Mouse (Mus musculus) left cerebral cortex, postnatal 25 days (tissue): Measurements from ENCODE around the gene Ric3. TPM values are rescaled to one million over a fixed set of nuclear protein-coding genes. Genes with fewer than 3 reads are reported as not detected.

Experiments
- DNase-seq, 2 experiments: peaks; one replicate each; pipeline ENCODE4 v3.0.0; 2022; ENCODE audit warnings: low spot score in 2 of 2, mixed read lengths in 1 of 2
- intact Hi-C: fragments of 180-260 bp; cut with DNase I; formaldehyde crosslinking; loops from one replicate; pipeline ENCODE4 v1.15.1; 2025
- total RNA-seq, 2 experiments: library from RNA; stranded (reverse); gene quantifications; 2 replicates each; pipeline ENCODE4 v1.2.3; 2021

Ric3 gene
- total RNA-seq, 2 experiments from 2014 or later = 62.4 to 66.4 TPM

DNA sequence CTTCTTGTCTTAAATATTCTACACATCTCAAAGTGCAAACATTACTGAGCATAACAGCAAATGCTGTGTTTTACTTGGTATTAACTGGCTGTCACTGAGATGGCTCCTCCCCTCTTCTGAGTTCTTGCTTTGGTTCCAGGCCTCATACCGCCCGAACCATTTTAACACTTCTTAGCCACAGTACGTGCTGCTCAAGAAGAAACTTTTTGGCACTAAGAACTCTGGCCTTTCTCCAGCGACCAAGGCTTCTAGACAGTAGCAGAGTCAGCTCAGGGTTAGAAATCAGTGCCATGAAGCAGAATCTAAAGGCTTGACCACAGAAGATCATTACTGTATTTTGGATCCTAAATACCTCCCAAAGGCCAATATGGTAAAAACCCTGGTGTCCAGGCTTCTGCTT lies 13.5 kb downstream of the Ric3 start:
- DNase-seq = no peak
- intact Hi-C loops = no loop called here

DNA sequence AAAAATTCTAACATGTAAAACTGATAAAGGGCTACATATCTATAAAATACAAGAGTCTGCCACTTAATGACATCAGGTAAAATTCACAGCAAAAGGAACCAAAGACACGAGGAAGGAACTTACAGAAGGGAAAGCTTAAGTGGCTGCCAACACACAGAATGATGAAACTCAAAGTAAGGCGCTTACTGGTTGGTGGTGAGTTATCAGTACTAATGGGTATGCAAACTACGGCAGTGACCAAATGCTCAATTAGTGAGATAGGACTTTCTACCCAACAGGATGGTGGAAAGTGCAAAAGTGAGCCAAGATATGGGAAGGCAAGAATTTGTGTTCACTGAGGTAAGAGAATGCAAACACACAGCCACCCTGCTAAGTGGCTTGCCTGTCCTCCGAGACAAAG lies 23.6 kb downstream of the Ric3 start:
- intact Hi-C loops = no loop called here

DNA sequence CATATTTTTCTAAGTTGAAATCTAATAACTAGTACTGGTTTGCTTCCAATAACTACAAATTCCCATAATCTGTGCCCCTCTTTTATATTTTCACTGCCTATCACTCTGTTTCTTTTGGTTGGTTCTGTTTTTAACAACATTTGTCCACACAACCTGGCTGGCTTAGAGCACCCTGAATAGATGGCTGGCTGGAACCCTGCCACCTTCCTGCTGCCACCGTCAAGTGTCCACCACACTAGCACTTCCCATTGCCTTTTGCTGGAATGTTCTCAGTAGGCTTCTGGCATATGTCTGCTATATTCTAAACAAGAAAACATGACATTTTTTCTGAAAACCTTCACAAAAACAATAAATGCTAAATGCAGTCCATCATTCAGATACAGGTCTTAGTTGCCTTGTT lies 32.3 kb downstream of the Ric3 start:
- intact Hi-C loops = no loop called here
- no peak for DNase-seq

More for the DNA sequence above, 23.6 kb downstream of the Ric3 start:
- no peak for DNase-seq

DNA sequence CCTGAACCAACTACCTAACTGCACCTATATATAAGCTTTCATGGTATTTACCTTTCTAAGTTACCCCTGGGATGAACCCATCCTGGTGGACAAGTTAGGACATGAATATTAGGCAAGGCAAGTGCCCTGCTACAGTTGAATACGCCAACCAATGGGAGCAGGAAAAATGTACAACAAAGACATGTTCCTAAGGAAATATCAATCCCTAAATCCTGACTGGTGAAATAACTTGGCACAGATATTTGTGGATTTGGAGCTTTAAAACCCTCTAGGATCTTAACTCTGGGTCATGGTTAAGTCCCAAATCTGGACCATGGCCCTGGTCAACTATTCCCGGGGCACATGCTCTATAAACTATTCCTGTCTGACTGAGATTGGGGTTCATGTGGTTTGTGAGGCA lies 37.3 kb downstream of the Ric3 start:
- DNase-seq = no peak
- intact Hi-C loops = no loop called here

DNA sequence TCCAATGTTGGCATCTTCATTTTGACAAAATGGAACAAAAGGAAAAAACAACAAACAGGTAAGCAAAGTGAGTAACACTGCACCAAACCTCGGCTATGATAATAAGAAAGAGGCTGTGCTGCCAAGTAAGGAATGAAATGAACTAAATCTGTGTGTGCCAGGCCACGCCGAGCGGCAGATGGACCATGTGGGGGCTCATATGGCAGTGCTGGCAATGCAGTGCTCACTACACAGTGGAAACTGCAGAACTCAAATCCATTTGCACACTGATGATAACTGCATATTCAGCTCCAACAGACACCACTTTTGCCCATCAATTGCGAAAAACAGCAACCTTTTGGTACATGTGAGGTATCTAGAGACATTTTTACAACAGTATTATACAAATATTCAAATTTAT lies 43.7 kb downstream of the Ric3 start:
- intact Hi-C loops = loop anchor here (10.0 kb wide), 1 partner anchor 385 kb away; no protein-coding TSS in a partner anchor
- peak; percentile 62 to 76 for DNase-seq

DNA sequence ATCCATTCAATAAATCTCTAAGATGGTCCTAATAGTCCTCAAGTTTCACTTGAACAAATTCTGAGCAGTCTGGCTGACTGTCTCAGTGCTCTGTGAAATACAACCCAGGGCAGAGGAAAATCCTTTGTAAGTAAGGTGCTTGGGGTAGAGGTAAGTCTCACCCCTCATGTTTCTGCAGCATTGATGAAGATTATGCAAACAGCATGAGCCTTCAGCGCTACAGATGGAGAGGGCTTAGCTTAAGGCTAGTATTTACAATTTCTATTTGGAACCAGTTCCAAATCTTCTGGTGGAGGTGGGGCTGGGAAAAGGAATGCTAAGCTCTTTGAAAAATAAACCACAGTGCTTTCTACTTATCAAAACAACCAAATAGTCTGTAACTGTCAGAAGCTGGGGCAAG lies 44.1 kb downstream of the Ric3 start:
- no peak for DNase-seq
- intact Hi-C loops = loop anchor here (10.0 kb wide), 1 partner anchor 386 kb away; no protein-coding TSS in a partner anchor

DNA sequence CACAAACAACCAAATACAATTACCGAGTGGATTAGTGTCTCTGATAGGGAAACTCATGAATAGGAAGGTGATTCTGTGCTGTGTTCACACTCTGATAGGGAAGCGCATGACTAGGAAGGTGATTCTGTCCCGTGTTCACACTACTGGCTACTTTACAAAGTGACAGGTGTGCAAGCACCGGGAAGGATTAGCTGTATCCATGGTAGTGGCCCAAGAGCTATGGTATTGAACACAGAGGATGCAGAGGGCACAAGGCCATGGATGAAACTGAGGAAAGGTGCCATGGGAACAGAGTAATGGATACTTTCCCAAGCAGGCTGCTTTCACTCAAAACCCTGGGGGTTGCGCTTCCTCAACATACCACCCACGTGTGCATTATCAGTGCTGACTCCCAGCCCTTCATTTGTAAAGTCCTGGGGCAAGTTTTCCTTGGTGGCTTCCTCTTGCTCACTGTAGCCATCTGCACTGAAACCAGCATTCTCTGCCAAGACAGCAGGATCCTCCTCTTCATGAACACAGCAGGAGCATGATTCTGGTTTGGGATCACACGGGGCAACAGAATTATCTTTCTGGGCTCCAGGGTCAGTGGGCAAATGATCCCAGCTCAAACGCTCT lies 44.9 kb downstream of the Ric3 start:
- intact Hi-C loops = loop anchor here (10.0 kb wide), 1 partner anchor 387 kb away; no protein-coding TSS in a partner anchor
- peak in 1 of 2 experiments; percentile 2 for DNase-seq

DNA sequence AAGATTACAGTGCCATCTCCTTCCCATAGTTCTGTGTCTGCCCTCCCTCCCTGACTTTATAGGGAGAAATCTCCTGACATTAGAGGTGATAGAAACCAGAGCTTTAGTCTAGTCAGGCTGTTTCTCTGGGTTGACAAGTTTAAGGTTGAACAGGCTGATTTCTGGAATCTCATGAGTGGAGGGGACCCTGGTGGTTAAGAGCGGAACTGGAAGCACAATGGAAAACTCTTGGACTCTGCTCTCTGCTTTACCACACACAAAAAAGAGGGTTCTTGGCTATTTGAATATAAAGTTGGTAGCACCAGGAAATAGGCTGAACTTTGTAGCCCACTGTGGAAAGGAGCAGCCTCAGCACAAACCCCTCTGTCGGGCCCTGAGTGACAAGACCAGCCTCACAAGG lies 51.1 kb downstream of the Ric3 start:
- DNase-seq = no peak
- intact Hi-C loops = loop anchor here (10.0 kb wide), 1 partner anchor 393 kb away; no protein-coding TSS in a partner anchor

DNA sequence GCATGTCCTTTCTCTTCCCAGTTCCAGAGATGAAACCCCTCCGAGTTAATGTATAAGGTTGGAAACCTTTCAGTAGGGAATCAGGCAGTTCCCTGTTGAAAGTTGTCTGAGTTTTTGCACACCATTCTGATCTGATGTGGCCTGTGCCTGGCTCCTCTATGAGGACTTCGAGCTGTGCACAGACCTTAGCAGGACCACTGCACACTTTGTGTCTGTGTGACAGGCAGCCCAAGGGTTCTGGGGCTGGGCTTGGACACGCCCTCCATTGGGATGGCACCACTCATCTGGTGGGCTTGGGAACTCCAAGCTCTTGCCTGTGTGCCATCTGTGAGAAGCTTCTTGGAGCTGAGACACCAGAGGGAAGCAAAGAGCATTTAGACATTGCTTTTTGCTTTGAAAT lies 51.8 kb downstream of the Ric3 start:
- no peak for DNase-seq
- intact Hi-C loops = loop anchor here (10.0 kb wide), 1 partner anchor 393 kb away; no protein-coding TSS in a partner anchor

DNA sequence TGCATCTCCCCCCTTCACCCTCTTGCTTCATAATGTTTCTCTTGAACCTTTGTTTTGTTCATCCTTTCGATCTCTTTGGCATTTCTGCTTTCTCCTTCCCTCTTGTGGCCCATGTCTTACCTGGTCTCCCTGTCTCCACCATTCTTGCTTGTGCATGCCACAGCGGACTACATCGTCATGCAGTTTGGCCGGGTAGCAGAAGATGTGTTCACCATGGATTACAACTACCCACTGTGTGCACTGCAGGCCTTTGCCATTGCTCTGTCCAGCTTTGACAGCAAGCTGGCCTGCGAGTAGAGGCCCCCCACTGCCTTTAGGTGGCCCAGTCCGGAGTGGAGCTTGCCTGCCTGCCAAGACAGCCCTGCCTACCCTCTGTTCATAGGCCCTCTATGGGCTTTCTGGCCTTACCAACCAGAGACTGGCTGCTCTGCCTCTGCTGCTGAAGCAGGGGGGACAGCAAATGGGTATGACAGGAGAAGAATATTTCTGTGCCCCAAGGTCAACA lies 53.1 kb downstream of the Ric3 start:
- intact Hi-C loops = loop anchor here (10.0 kb wide), 2 partner anchors 215 to 395 kb away; no protein-coding TSS in a partner anchor

DNA sequence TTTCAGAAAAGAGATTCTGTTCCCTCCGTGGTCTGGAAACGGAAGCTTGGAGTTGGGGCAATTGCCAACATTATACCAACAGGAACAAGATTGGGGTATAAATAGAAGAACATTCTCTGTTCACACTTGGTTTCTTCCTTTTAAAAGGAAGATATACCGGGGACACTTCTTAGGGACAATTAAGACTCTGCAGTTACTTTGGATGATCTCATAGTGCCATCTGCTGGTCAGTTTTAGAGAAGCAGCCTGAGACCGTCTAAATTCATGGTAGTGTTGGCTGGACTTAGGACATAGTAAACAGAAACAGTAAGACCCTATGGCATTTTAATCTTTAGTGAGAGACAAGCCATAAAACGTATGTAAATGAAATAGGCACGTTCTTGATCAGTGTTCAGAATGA lies 54.9 kb downstream of the Ric3 start:
- intact Hi-C loops = loop anchor here (10.0 kb wide), 1 partner anchor 213 kb away; no protein-coding TSS in a partner anchor
- peak; percentile 77 to 84 for DNase-seq

More for the DNA sequence above, 53.1 kb downstream of the Ric3 start:
- DNase-seq = no peak

DNA sequence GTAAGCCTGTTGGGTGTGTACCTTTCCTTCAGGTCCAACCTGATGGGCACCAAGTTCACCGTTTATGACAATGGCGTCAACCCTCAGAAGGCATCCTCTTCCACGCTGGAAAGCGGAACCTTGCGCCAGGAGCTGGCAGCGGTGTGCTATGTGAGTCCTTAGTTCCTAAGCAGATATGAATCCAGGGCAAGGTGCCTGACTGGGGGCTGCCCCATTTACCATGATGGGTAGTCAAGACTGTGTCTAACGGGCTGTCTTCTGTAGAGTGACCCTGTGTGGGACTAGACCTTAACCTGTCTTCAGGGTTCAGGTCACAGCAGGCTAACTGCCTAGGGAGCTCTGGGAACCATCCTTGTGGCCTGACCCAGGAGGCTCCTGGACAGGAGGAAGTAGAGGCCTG lies 55.4 kb downstream of the Ric3 start:
- intact Hi-C loops = loop anchor here (2.0 to 10.0 kb wide), 2 partner anchors 77 to 213 kb away; partner anchors contain the start of gene Tub
- DNase-seq = no peak

DNA sequence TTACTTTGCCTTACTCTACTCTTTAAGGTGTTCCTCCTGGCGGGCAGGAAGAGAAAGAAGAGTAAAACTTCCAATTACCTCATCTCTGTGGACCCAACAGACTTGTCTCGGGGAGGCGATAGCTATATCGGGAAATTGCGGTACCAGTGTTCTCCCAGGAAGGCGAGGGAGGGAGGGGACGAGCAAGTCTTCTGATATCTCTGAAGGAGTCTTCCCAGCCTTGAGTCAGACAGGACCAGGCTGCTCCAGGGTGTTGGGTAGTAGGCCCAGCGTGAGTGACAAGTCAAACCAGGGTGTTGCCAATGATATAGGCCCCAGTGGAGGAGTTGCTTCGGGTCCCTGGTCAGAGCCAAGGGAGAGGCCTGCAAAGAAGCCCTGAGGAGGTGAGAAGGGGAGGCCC lies 56.2 kb downstream of the Ric3 start:
- intact Hi-C loops = loop anchor here (2.0 to 10.0 kb wide), 2 partner anchors 76 to 212 kb away; partner anchors contain the start of gene Tub
- peak in 1 of 2 experiments; percentile 68 for DNase-seq

DNA sequence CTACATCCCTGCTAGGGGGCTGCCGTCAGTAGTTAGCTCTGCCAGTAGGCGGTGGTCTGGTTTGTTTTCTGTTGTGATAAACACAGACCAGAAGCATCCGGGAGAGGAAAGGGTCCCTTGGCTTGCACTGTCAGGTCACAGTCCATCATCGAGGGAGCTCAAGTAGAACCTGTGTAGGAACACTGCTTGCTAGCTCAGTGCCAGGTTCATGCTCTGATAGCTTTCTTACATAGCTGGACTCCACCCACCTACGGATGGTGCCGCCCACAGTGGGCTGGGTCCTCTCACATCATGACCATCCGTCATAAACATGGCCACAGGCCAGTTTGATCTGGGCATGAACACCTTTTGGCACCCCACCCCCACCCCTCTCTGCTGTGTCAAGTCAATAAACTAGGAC lies 57.4 kb downstream of the Ric3 start:
- no peak for DNase-seq
- intact Hi-C loops = loop anchor here (2.0 to 10.0 kb wide), 2 partner anchors 75 to 211 kb away; partner anchors contain the start of gene Tub

DNA sequence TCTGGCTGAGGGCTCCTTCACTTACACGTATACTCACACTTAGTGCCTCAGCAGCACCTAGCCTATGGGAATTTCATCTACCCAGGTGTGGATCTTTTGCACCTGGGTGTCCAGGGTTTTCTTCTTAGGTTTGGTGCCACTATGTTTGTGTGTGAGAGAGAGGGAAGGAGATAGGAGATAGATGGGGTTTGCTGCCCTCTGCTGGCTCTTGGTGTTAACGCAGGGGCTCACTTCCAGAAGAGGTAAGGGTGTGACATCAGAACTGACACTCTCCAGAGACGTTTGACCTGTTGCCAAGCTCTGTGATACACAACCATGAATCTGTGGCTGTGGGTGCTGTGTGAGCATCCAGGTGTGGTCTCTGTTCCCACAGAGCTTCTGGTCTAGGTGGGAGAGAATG lies 61.7 kb downstream of the Ric3 start:
- intact Hi-C loops = loop anchor here (1.0 to 10.0 kb wide), 2 partner anchors 54 to 207 kb away; no protein-coding TSS in a partner anchor
- DNase-seq = peak; percentile 68 to 79

DNA sequence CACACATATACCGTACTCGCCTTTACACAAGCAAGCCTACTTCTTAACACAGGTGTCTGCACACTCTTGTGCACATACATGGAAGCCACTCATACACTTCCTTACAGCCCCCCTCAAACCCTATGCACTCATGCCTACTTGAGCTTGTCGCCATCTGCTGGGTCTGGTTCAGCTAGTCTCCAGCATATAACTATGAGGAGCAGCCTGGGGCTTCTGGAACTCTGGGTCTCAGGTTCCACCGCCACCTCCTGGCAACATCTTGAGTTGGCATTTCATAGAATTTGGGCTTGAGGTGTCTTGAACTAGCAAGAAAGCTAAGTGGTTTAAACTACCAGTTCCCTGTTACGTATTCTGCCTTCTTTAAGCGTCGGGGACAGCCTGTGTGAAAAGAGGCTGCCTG lies 63.9 kb downstream of the Ric3 start:
- intact Hi-C loops = no loop called here
- DNase-seq = no peak

DNA sequence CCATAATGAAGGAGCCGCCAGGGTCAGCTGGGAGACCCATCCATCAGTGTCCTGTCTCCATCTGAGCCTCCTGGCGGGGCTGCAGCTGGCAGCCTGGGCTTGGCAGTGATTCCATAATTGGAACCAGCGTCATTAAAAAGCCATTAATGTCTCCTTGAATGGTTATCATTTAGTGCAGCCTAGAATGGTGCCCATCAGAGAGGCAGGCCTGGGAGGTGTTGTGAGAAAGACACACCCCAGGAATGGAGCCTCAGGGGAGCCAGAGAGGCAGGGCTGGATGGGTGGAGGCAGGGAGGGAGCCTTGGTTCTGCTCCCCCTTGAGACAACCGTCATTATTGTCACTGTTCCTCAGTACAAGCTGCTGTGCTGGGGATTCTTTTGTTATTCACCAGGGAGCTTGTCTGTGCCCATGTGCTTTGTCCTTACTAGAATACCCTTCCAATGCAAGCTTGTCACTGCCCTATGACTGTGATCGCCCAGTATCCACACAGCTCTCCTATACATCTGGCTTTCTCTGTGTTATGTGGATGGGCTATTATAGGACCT lies 66.7 kb downstream of the Ric3 start:
- intact Hi-C loops = no loop called here
- no peak for DNase-seq

DNA sequence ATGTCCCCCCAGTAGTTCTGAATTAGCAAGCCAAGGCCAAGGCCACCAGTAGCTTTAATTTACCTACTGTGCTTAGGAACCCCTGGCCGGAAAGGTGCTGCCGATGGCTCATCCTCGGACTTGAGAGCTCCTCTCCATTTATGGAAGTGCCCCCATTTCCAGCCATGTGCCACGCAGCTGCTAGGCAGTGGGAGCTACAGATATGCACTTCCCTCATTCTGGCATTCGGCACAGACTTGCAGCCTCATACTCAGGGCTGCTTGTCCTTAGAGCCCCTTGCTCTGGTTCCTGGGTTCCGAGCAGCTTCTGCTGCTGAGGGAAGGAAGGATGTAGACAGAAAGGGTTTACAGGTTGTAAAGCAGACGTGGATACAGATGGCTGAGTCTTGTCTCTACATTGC lies 68.3 kb downstream of the Ric3 start:
- DNase-seq = peak in 1 of 2 experiments; percentile 63
- intact Hi-C loops = no loop called here

DNA sequence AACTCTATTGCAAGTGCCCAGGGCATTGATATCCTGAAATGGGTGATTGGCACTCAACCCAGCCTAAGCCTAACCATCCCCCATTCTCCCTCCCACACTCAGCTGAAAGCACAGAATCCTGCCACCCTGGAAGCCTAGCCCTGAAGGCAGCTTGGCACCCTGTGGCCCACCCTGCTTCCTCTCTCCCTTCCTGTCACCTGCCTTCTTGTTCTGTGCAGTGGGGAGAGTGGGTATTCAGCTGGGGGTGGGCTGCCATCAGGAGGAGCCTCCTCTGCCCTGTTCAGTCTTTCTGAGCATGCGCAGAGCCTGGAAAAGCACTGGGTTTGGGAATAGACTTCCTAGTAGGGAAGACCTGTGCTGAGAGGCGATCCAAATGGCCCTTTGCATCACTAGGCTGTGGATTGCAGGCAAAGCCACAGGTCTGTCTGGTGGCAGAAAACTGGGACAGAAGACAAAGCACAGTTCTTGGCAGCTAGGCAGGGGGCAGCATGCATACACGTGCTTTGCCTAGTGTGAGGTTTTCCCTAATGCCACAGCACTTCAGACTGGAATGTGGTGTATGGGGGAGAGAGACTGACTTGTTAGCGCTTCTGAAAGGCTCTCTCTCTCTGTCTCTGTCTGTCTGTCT lies 70.0 kb downstream of the Ric3 start:
- intact Hi-C loops = no loop called here
- peak; percentile 49 to 79 for DNase-seq

DNA sequence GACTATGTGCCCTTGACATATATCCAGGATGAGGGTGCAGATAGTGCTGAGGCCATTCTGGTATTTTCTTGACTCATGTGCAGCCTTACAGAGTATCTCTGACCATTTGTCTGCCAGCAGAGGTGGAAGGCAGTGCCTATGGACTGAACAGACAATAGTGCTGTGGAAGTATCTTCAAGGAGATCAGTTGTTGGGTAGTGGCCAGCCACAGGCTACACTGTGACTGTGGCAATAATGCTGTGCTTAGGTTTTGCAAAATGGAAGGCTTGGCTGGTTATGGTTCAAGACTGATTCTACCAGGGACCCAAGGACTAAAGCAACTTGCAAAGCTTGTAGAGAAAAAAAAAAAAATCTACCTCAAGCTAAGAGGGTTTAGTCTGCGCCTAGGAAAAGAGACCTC lies 70.6 kb downstream of the Ric3 start:
- intact Hi-C loops = no loop called here
- DNase-seq = no peak
